In genomic region chr15:27315964-27316745, GRCm38 (mm10) we compare ENCODE assay signal across 10 mouse cellular contexts.
A peak's percentile ranks its signal among the peaks of the same experiment; 100 is the strongest.
DNase-seq lines count a peak whose midpoint lies in the region; ATAC-seq lines count a peak whose summit lies in the region.
"Had no signal": no experiment of that assay in that cellular context is flagged by ENCODE, and none has a peak within 500 bp of the region (broad histone marks: within the 10 kb centered on the region; RNA-seq: fewer than 3 reads in every experiment).

No protein-coding gene starts in this region.

- H3K36me3 ChIP-seq in hindbrain, embryonic 15.5 days = no peaks in the 10 kb centered on the region
- H3K36me3 ChIP-seq: midbrain, embryonic 12.5 days had no signal

- intact Hi-C loops in heart, postnatal 36 days (cut with DNase I) = loop anchor here (2.0 to 10.0 kb wide), 2 partner anchors 327 to 509 kb away; no protein-coding TSS in a partner anchor

- H3K9me3 ChIP-seq in hindbrain, embryonic 15.5 days = no peaks in the 10 kb centered on the region
- H3K9me3 ChIP-seq: midbrain, embryonic 12.5 days had no signal

- no peak overlapping the region for H3K27ac ChIP-seq in hindbrain, embryonic 15.5 days (replicated peaks)
- H3K27ac ChIP-seq: midbrain, embryonic 12.5 days had no signal

- no peak overlapping the region for H3K9ac ChIP-seq in hindbrain, embryonic 15.5 days
- H3K9ac ChIP-seq: midbrain, embryonic 12.5 days had no signal

- H3K4me1 ChIP-seq in hindbrain, embryonic 15.5 days (replicated peaks) = no peaks in the 10 kb centered on the region
- H3K4me1 ChIP-seq: midbrain, embryonic 12.5 days had no signal

- no peak overlapping the region for H3K4me2 ChIP-seq in hindbrain, embryonic 15.5 days
- H3K4me2 ChIP-seq: midbrain, embryonic 12.5 days had no signal

- DNase-seq in heart, adult 11 months = peak; percentile 76
- DNase-seq in heart, postnatal 36 days = no peak
- DNase-seq in 3T3-L1 (ENCODE audit: low read depth, low spot score) = peak; percentile 76
- no peak for DNase-seq in right cerebral cortex, adult 18-20 months
- DNase-seq in left cerebral cortex, adult 11 months (ENCODE audit: low spot score) = no peak
- DNase-seq in thymus, postnatal 25 days = no peak
- DNase-seq: gastrocnemius, postnatal 10 days had no signal

- ATAC-seq in activated CD4-positive, CD25-positive, alpha-beta regulatory T cell, adult 4 months = peak; percentile 36
- peak; percentile 42; the same call in 1 of the 2 replicates for ATAC-seq in hindbrain, embryonic 15.5 days (ENCODE audit: low FRiP score, low read depth)

- H3K27me3 ChIP-seq in hindbrain, embryonic 15.5 days = no peaks in the 10 kb centered on the region
- H3K27me3 ChIP-seq: midbrain, embryonic 12.5 days had no signal

- 47% methylated on average over 4 of the region's 4 CpGs for WGBS in hindbrain, embryonic 15.5 days

- H3K4me3 ChIP-seq in hindbrain, embryonic 15.5 days = no peak overlapping the region
- H3K4me3 ChIP-seq: midbrain, embryonic 12.5 days had no signal

Comparison
In these comparisons a context has a peak if more than half of its experiments do, and no peak if none do; other contexts are left out.
1. DNase-seq: peak in heart, adult 11 months (single experiment) and 3T3-L1 (single experiment); none in heart, postnatal 36 days (0 of 2), right cerebral cortex, adult 18-20 months (single experiment), left cerebral cortex, adult 11 months (single experiment) and thymus, postnatal 25 days (single experiment).